Mouse (Mus musculus): ENCODE results near the gene Kcns1.

Gene Kcns1

DNA sequence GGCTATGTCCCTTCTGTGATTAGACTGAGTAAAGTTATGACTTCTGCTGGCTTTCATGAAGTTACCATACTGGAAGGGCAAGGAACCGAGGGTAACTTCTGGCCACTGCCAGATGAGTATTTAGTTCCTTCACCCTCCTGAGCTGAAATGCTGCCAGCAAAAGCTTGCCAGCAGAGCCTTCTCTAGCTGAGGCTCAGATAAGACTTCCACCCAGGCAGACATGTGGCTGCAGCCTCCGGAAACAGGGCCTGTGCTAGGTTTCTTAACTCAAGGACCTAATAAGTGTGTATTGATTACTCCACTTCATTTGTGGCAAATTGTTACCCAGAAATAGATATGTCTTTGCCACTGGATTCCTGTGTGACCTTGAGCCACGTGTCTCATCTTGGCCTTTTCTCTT, 2.5 kb upstream of the Kcns1 start:
- DNase-seq (ENCODE audit: low spot score in 2 of 2): no peak

DNA sequence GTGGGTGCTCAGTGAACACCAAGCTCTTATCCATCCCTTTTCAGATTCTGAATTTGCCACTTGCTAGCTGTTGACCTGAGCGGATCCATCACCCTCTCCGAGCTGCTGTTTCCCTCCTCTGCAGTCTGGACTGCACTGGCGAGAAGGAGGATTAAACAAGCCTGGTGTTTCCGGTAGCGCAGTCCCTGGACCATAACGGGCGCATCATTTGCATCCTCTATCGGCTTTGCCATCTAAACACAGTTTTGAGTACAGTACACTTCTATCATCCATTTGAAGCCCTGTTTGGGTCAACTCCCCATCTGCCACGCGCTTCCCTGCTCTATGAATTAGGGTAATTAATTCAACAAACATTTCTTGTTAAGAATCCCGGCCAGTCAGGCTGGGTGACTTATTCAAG, 587 bp downstream of the Kcns1 start:
- no peak for DNase-seq (ENCODE audit: low spot score in 2 of 2)

DNA sequence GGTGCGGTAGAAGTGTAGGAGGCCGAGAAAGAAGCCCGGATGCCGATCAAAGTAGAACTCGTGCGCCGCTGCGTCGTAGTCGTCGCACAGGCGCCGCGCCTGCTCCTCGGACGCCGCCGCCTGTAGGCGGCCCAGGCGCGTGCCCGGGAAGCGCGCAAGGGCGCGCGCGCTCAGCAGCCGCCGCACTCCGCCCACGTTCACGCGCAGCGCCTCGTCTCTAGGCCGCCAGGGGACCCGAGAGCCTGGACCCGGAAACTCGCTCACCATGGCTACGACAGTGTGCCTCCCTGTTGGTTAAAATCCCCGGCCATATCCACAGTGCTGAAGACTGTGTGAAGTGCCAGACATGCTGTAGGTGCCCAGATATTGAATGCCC, 2.4 kb downstream of the Kcns1 start:
- DNase-seq (ENCODE audit: low spot score in 2 of 2): peak; percentile 30 to 38

DNA sequence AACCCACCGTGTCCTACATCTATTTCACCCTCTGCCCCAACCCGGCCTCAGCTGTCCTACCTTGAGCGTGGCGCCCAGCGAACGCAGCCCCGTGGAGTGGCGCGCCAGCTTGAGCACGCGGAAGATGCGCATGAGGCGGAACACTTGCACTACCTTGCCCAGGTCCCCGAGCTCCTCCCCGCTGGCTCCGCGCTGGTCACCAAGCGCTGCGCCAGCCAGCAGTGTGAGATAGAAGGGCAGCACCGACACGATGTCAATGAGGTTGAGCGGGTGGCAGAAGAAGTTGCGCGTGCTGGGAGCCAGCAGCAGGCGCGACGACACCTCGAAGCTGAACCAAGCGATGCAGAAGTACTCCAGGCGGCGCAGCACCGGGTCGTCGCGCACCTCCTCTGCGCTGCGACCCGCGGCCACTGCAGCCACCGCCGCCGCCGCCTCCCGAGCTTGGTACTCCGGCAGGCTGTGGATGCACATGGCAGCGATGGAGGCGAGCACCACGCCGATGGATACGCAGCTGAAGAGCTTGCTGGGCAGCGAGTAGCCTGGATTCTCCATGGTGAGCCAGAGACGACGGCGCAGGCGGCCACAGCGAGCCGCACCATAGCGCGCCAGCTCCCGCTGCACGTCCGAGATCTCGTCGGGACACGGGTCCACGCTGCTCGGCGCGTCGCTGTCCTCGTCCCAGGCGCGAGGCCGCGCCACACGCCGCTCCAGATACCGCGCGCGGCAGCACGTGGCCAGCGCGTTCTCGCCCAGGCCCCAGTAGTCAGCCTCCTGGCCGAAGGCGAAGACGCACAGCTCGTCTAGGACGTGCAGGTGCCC, 3.0 kb downstream of the Kcns1 start:
- no peak for DNase-seq (ENCODE audit: low spot score in 2 of 2)

DNA sequence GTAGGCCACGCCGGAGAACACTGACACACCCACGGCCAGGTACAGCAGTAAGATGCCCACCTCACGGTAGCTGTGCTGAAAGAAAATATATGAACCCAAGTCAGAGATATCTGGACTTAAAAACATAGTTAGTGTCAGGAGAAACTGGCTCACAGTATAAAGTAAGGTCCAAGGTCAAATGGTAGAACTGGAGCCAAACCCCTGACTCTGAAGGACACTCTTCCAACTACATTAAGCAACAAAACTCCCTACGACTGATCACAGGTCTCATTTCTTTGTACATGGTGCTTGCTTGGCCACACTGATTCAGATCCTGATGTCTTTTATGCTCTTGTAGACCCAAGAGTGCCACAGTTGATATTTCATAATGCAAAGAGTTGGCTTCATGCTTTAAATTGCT, 6.0 kb downstream of the Kcns1 start:
- no peak for DNase-seq (ENCODE audit: low spot score in 2 of 2)

DNA sequence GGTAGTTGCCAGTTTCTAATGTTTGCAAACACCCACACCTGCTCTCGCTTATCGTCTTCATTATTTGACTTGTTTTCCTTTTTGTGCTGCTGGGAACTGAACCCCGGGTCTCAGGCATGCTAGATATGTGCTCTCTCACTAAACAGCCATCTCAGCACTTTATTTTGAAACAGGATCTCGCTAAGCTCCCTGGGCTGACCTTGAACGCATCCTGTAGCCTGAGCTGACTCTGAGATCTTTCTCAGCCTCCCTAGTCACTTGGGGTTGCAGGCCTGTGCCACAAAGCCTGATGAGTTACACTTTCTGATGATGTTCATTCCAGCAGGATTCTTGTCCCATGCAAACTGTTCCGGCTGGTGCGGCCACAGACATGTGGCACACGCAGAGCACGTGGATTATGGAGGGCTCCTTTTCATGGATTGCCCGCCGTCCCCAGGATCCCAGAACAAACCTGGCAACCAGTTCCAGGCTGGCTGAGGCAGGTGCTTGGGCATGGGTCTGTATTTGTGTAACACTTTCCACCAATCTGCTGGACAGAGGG, 9.3 kb downstream of the Kcns1 start:
- no peak for DNase-seq (ENCODE audit: low spot score in 2 of 2)

DNA sequence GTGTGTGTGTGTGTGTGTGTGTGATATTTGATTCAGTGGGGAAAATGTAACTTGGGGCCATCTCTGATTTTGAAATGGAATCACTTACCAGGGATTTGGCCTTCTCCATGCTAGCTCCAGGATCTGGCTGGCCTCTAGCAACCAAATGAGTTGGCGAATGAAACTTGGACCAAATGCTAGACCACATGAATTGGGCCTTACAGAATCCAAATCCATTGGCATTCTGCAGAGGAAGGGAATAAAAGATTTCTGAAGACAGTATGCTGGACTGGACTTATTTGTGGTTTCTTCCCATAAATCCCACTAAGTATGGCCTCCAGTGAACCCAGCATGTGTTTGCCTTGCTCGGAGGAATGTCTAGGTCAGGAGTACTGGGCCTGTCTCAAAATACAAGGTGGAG, 12.1 kb downstream of the Kcns1 start:
- no peak for DNase-seq (ENCODE audit: low spot score in 2 of 2)

DNA sequence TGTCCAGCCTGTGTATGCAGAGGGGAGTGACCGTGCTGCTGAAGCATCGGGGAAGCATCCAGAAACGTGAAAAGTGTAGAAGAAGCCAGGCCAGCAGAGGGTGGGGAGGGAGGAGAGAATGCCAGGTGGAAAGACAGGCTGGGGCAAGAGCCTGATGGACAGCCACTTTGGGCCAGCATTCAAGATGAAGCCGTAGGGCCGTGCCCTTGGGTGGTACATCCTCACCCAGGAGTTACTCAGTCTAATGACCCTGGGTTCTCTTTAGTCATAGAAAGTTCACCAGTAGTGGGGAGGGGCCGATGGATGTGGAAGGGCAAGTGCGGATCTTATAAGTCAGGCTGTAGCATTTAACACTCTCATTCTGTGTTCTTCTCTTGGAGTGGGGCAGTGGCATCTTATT, 14.8 kb downstream of the Kcns1 start:
- DNase-seq (ENCODE audit: low spot score in 2 of 2): no peak

DNA sequence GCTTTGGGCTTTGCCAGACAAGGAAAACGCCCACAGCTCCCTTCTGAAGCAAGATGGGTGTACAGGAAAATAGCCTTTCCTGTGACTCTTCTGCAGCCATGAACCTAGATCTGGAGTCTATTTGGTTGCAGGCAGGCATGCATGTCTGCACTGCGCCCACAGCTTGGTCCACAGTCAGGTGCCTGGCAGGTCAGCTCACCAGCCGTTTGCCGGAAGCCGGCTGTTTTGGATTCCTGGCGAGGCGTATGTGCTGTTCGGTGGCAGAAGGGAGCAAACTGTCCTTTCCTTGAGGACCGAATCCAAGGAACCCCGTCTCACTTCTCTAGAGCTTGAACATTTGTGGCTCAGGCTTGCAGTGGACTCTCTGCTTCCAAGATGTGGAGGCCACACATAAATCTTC, 16.9 kb downstream of the Kcns1 start:
- no peak for DNase-seq (ENCODE audit: low spot score in 2 of 2)

DNA sequence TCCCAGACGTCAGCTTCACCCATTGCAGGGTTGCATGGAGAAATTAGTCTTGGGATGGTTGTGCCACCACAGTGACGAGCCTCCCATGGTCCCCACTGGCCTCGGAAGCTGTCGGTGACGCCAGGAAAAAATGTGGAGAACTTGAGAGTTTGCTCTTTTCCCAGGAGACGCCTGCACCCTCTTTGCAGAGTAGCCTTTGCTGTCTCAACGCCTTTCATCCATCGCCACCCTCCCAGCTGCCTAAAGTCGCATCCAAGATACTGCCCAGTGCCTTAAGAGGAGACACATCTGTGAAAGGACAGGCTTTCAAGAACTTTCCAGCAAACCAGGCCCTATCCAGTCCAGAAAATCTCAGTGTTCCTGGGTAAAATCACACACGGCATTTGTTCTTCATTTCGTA, 18.6 kb downstream of the Kcns1 start:
- DNase-seq (ENCODE audit: low spot score in 2 of 2): no peak

DNA sequence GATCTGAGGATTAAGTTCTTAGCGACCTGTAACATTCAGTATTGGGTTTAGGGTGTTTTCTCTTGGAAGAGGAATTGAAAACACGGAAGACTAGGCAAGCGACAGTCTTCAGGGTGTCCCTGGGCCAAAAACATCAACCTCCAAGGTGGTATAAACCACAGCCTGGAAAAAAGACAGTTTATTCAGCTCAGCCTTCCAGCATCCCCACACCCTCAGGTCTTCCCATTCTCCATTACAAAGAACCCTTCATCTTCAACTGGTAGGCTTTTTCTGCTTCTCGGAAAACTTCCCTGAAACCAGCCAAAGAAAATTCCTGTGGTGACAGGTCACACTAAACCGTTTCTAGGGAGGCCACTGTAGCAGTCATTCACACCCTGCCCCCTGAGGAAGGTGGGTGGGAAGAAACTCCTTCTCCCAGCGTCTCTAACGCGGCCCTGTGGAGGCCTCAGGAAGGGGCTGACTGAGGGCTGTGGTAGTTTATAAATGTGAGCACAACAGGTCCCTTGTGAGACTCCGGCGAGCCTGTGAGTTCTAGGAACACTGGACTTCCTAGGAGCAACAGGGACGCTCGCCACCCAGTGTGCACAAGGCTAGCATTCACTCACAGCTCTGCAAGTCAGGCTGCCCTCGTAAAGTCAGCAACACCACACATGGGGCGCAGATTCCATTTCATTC, 20.7 kb downstream of the Kcns1 start:
- no peak for DNase-seq (ENCODE audit: low spot score in 2 of 2)

DNA sequence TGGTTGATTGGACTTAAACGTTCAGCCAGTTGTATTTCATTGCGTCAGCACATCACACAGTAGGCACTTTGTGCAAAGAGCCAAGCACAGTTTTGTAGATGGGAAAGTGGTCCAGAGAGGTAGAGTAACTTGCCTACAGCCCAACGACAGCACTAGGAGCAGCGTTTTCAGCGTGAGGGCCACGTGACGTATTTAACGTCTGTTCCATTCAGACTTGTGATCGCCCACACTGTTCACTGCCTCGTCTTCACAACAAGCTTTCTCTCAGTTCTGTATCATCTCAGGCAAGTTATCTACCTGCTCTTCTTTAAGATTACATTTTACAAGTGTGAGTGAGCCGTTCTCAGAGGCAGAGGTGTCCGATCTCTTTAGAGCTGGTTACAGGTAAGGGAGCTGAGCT, 24.4 kb downstream of the Kcns1 start:
- DNase-seq (ENCODE audit: low spot score in 2 of 2): no peak

DNA sequence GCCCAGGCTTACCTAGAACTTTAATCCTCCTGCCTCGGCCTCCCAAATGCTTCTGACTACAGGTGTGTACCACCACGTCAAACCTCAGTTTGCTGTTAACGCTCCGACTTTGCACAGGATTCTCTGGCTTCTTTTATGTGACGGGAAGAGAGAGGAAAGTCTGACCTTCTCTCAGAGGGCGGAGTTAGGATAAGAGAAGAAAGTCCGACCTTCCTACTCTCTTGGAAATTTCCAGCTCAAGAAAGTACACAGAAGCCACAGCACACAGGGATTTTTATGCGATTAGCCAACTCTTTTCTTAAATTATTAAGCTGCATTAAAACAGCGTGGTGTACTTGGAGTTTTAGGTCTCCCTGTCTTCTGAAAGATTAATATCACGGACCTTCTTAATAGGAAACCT, 26.4 kb downstream of the Kcns1 start:
- DNase-seq (ENCODE audit: low spot score in 2 of 2): no peak

DNA sequence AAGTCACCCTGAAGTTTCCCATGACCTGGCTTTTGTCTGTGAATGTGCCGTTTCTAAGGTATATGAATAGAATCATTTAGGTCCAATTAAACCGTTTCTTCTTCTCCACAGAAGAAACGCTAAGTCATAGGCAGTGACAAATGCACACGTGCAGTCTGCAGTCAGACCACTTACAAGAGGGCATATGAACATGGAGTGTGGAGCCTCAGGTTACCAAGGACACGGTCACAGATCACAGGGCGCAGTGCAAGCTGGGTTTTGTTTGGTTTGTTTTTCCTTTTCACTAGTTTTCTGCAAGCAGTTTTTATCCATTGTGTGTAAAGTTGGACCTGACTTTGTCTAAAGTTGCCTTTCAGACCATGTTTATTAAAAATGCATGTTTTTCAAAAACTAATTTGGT, 26.9 kb downstream of the Kcns1 start:
- no peak for DNase-seq (ENCODE audit: low spot score in 2 of 2)

DNA sequence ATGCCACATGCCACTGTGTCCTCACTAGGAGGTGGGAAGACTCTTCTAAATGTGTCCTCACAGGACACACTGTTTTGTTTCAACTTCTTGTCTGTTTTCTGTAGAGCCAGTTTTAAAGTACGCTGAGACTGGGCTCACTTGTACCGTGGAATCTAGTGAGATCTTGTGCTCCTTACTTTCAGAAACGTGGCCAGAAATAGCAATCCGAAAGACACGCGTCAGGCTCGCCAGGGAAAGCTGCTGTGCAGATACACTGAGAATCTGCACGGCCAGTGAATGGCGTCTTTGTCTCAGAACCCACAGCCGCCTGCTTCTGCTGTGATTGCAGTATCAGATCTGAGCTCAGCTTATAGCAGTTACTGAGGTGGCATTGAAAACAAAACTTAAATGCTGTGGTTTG, 28.9 kb downstream of the Kcns1 start:
- DNase-seq (ENCODE audit: low spot score in 2 of 2): peak; percentile 57 to 61

DNA sequence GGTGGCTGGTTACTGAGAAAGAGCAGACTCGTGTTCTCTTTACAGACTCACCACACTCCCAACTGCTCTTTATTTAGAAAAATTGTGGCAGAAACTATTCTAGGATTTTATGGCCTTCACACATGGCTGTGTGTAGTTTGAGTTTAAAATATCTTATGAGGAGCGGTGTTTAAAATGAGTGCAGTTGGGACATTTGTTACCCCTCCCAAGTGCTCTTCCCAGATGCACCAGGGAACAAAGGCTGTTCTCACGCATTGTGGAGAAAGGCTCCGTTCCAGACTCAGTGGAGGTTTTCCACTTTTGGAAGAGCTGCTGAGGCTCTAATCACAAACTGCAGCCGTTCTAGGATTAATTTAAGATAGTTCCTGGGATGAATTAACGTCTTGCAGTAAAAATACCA, 33.2 kb downstream of the Kcns1 start:
- DNase-seq (ENCODE audit: low spot score in 2 of 2): peak in 1 of 2 experiments; percentile 43

DNA sequence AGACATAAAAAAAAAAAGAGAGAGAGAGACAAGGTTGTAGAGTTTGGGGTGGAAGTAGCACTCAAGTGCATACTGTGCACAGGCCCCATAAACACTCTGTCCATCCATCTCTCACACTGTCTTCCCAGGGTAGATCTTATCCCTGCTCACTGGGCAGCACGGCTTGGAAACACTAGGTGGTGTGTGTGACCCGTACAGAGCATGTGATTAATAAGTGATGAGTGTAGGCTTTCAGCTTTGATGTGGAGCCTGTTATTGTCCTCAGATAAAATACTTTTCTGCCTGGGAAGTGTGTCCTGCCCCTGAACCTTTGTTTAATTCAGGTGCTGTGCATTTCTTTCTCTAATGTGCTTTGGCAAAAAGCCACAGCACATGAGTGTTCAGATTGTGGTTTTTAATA, 34.5 kb downstream of the Kcns1 start:
- DNase-seq (ENCODE audit: low spot score in 2 of 2): no peak

DNA sequence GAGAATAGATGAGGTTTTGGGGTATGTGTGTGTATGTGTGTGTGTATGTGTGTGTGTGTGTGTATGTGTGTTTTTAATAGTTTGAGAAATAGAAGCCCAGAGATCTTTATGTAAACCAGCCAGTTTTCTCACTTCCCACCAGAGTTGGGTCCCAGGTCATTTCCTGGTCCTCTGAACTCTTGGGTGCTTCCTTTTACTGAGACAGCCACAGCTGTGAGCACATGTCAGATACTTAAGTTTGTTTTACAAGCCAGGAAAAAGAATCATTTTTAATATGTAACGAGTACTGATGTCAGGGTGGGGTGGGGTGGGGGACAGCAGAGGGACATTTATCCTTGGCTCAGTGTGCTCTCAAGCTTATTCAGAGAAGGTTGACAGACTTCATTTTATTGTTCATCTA, 35.5 kb downstream of the Kcns1 start:
- DNase-seq (ENCODE audit: low spot score in 2 of 2): no peak

DNA sequence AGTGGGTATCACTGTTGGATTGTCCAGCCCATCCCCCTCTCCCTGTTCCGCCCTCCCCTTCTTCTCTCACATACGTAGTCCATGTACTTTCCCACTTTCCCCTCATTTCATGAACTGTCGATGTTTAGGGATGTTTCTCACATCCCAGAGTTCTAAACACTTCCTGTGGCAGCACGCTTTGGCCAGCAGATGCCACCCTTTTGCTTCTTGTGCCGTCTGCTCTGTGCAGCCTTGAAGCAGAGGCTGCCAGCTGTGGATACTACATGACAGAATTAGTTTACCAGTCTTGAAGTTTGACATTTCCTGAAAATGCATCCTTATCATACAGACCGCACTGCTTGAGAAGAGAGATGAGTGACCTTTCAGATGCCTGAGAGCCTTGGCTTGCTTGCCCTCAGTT, 36.4 kb downstream of the Kcns1 start:
- DNase-seq (ENCODE audit: low spot score in 2 of 2): peak in 1 of 2 experiments; percentile 40

DNA sequence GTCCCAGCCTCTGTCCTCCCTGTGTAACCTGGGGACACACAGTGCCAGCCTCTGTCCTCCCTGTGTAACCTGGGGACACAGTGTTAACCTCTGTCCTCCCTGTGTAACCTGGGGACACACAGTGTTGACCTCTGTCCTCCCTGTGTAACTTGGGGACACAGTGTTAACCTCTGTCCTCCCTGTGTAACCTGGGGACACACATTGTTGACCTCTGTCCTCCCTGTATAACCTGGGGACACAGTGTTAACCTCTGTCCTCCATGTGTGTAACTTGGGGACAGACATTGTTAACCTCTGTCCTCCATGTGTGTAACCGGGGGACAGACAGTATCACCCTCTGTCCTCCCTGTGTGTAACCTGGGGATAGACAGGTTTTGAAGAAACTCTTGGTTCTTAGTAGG, 39.3 kb downstream of the Kcns1 start:
- DNase-seq (ENCODE audit: low spot score in 2 of 2): no peak

DNA sequence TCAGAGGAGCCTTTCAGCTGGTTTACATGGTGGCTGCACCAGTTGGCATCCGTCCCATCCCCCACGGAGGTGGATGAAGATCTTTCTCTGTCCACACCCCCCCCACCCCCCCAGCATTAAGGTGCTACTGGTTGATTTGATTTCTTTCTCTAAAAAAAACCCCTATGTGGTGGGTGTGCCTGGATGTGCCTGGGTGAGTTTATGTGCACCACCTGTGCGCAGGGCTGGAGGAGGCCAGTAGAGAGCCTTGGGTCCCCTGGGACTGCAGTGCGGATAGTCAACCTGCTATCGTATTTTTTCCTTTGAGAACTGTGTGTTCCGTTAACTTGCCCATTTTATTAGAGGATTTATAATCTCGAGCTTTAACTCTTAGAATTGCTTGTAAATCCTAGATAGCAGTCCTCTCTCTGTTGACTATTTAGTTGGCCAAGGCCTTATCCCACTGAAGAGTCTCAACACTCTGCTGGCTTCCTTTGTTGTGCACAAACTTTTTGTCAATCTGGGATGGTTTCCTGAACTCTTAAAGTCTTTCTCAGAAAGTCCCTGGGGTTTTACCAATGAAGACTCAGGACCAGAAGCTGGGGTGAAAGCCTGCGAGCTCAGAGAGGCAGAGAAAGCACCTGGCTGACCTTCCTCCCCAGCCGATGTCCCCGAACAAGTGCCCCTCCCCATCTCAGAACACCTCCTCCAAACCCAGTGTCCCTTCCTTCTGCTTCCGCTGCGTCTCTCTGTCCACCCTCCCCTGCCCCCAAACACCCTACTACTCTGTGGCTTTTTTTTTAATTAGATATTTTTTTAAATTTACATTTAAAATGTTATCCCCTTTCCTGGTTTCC, 42.1 kb downstream of the Kcns1 start:
- no peak for DNase-seq (ENCODE audit: low spot score in 2 of 2)

DNA sequence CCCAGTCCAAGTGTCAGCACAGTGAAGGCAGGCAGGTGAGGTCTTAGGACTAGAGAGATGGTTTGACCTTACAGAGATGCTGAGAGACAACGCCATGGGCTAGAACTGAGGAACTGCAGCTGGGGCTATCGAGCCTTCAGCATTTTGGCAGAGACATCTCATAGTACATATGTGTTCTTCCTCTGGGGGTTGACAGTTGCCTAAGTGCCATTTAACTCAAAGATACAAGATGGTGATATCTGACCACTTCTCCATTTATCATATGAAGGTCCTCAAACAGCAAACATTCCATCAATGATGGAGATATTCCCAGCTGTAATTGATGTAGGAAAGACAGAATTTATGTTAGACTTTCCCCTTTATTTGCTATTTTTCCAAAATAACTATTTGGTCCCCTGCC, 43.6 kb downstream of the Kcns1 start:
- no peak for DNase-seq (ENCODE audit: low spot score in 2 of 2)

Measured in right cerebral cortex, adult 2 months (tissue).